Mouse (Mus musculus): ENCODE results near the gene Zfp683. TPM values are rescaled to one million over a fixed set of nuclear protein-coding genes. Genes with fewer than 3 reads are reported as not detected.

Zfp683 gene
- polyA plus RNA-seq, 1 experiment, result 0.11 TPM

- Histone ChIP-seq H3K27me3 (ENCODE audit: control insufficient read depth, insufficient read depth, low read length) (no peaks in the 10 kb centered on the region; the same call in 1 of the 2 replicates), H3K4me1 (ENCODE audit: control insufficient read depth, insufficient read depth, low read length) (peaks cover 5% of the 10 kb centered on the region), H3K36me3 (ENCODE audit: control insufficient read depth, insufficient read depth, low read length) (no peaks in the 10 kb centered on the region), H3K4me3 (ENCODE audit: control insufficient read depth, low read depth, low read length) (peak overlapping the region; percentile 81), H3K27ac (ENCODE audit: control insufficient read depth, insufficient read depth, low read depth, low read length) (no peak overlapping the region)
- peak; percentile 39; the same call in 1 of the 2 replicates for TF ChIP-seq POLR2A (IDR thresholded peaks at IDR 0.05; ENCODE audit: control insufficient read depth, low read depth, low read length)
- TF ChIP-seq CTCF (IDR thresholded peaks at IDR 0.05; ENCODE audit: control insufficient read depth, insufficient read depth, insufficient replicate concordance, low read depth, low read length), result no peak
These were observed 28.2 kb downstream of the Zfp683 start for GRCm38 (mm10) chr4:134081730-134082386.

- Histone ChIP-seq H3K27ac (ENCODE audit: control insufficient read depth, insufficient read depth, low read depth, low read length) (no peak overlapping the region), H3K4me1 (ENCODE audit: control insufficient read depth, insufficient read depth, low read length) (peaks cover 7% of the 10 kb centered on the region), H3K36me3 (ENCODE audit: control insufficient read depth, insufficient read depth, low read length) (no peaks in the 10 kb centered on the region), H3K27me3 (ENCODE audit: control insufficient read depth, insufficient read depth, low read length) (no peaks in the 10 kb centered on the region; the same call in 1 of the 2 replicates), H3K4me3 (ENCODE audit: control insufficient read depth, low read depth, low read length) (peak overlapping the region; percentile 81)
- TF ChIP-seq POLR2A (IDR thresholded peaks at IDR 0.05; ENCODE audit: control insufficient read depth, low read depth, low read length) (no peak), CTCF (IDR thresholded peaks at IDR 0.05; ENCODE audit: control insufficient read depth, insufficient read depth, insufficient replicate concordance, low read depth, low read length) (no peak)
These were observed 28.8 kb downstream of the Zfp683 start for GRCm38 (mm10) chr4:134082460-134082859.

GRCm38 (mm10) chr4:134084999-134085398, 31.4 kb downstream of the Zfp683 start:
- Histone ChIP-seq H3K27me3 (ENCODE audit: control insufficient read depth, insufficient read depth, low read length) (no peaks in the 10 kb centered on the region; the same call in 1 of the 2 replicates), H3K4me1 (ENCODE audit: control insufficient read depth, insufficient read depth, low read length) (peaks cover 7% of the 10 kb centered on the region)
- TF ChIP-seq POLR2A (IDR thresholded peaks at IDR 0.05; ENCODE audit: control insufficient read depth, low read depth, low read length) (no peak), CTCF (IDR thresholded peaks at IDR 0.05; ENCODE audit: control insufficient read depth, insufficient read depth, insufficient replicate concordance, low read depth, low read length) (no peak)

GRCm38 (mm10) chr4:134087412-134087811, 33.8 kb downstream of the Zfp683 start:
- Histone ChIP-seq H3K27ac (ENCODE audit: control insufficient read depth, insufficient read depth, low read depth, low read length) (no peak overlapping the region), H3K36me3 (ENCODE audit: control insufficient read depth, insufficient read depth, low read length) (no peaks in the 10 kb centered on the region), H3K4me3 (ENCODE audit: control insufficient read depth, low read depth, low read length) (no peak overlapping the region), H3K4me1 (ENCODE audit: control insufficient read depth, insufficient read depth, low read length) (peaks cover 2% of the 10 kb centered on the region; the same call in 1 of the 2 replicates), H3K27me3 (ENCODE audit: control insufficient read depth, insufficient read depth, low read length) (no peaks in the 10 kb centered on the region)
- no peak for TF ChIP-seq POLR2A (IDR thresholded peaks at IDR 0.05; ENCODE audit: control insufficient read depth, low read depth, low read length)
- TF ChIP-seq CTCF (IDR thresholded peaks at IDR 0.05; ENCODE audit: control insufficient read depth, insufficient read depth, insufficient replicate concordance, low read depth, low read length), result peak; percentile 70; the same call in 1 of the 2 replicates

More at GRCm38 (mm10) chr4:134084999-134085398, 31.4 kb downstream of the Zfp683 start:
- Histone ChIP-seq H3K27ac (ENCODE audit: control insufficient read depth, insufficient read depth, low read depth, low read length) (no peak overlapping the region), H3K4me3 (ENCODE audit: control insufficient read depth, low read depth, low read length) (no peak overlapping the region), H3K36me3 (ENCODE audit: control insufficient read depth, insufficient read depth, low read length) (no peaks in the 10 kb centered on the region)

- H3K27me3 ChIP-seq (ENCODE audit: control insufficient read depth, insufficient read depth, low read length), result no peaks in the 10 kb centered on the region
- H3K36me3 ChIP-seq (ENCODE audit: control insufficient read depth, insufficient read depth, low read length), result no peaks in the 10 kb centered on the region
- no peak overlapping the region for H3K27ac ChIP-seq (ENCODE audit: control insufficient read depth, insufficient read depth, low read depth, low read length)
- TF ChIP-seq POLR2A (IDR thresholded peaks at IDR 0.05; ENCODE audit: control insufficient read depth, low read depth, low read length), result no peak
- TF ChIP-seq CTCF (IDR thresholded peaks at IDR 0.05; ENCODE audit: control insufficient read depth, insufficient read depth, insufficient replicate concordance, low read depth, low read length), result no peak
- no peak overlapping the region for H3K4me3 ChIP-seq (ENCODE audit: control insufficient read depth, low read depth, low read length)
- H3K4me1 ChIP-seq (ENCODE audit: control insufficient read depth, insufficient read depth, low read length), result peaks cover 2% of the 10 kb centered on the region; the same call in 1 of the 2 replicates
These were observed 35.4 kb downstream of the Zfp683 start for GRCm38 (mm10) chr4:134089029-134089428.

GRCm38 (mm10) chr4:134090521-134091224, 37.0 kb downstream of the Zfp683 start:
- Histone ChIP-seq H3K4me3 (ENCODE audit: control insufficient read depth, low read depth, low read length) (no peak overlapping the region), H3K36me3 (ENCODE audit: control insufficient read depth, insufficient read depth, low read length) (no peaks in the 10 kb centered on the region), H3K27me3 (ENCODE audit: control insufficient read depth, insufficient read depth, low read length) (no peaks in the 10 kb centered on the region), H3K4me1 (ENCODE audit: control insufficient read depth, insufficient read depth, low read length) (peaks cover 2% of the 10 kb centered on the region; the same call in 1 of the 2 replicates), H3K27ac (ENCODE audit: control insufficient read depth, insufficient read depth, low read depth, low read length) (no peak overlapping the region)
- TF ChIP-seq POLR2A (IDR thresholded peaks at IDR 0.05; ENCODE audit: control insufficient read depth, low read depth, low read length) (no peak), CTCF (IDR thresholded peaks at IDR 0.05; ENCODE audit: control insufficient read depth, insufficient read depth, insufficient replicate concordance, low read depth, low read length) (no peak)

- Histone ChIP-seq H3K36me3 (ENCODE audit: control insufficient read depth, insufficient read depth, low read length) (no peaks in the 10 kb centered on the region), H3K4me1 (ENCODE audit: control insufficient read depth, insufficient read depth, low read length) (peaks cover 2% of the 10 kb centered on the region; the same call in 1 of the 2 replicates), H3K4me3 (ENCODE audit: control insufficient read depth, low read depth, low read length) (no peak overlapping the region), H3K27ac (ENCODE audit: control insufficient read depth, insufficient read depth, low read depth, low read length) (no peak overlapping the region), H3K27me3 (ENCODE audit: control insufficient read depth, insufficient read depth, low read length) (no peaks in the 10 kb centered on the region)
- TF ChIP-seq CTCF (IDR thresholded peaks at IDR 0.05; ENCODE audit: control insufficient read depth, insufficient read depth, insufficient replicate concordance, low read depth, low read length) (no peak), POLR2A (IDR thresholded peaks at IDR 0.05; ENCODE audit: control insufficient read depth, low read depth, low read length) (no peak)
These were observed 37.5 kb downstream of the Zfp683 start for GRCm38 (mm10) chr4:134091225-134091529.

All from testis, adult 2 months (tissue).